Mouse (Mus musculus) kidney, embryonic 16.5 days (tissue): ENCODE data around the gene Olfr466. TPM values are rescaled to one million over a fixed set of nuclear protein-coding genes. Genes with fewer than 3 reads are reported as not detected.
A peak's percentile ranks its signal among the peaks of the same experiment; 100 is the strongest.

Experiments used
- ATAC-seq: fragments of 200-750 bp; cut with Nextera tagmentation; 2 replicates; pipeline ENCODE4 v1.8.0; 2017; ENCODE audit warnings: moderate TSS enrichment; ENCODE audit not compliant: low FRiP score, low TSS enrichment
- H3K27ac ChIP-seq: fragments of 300-500 bp; sonication (generic); 2 replicates; pipeline ENCODE4 v1.5.1; 2014; ENCODE audit warnings: low read length
- H3K27me3 ChIP-seq: fragments of 300-500 bp; sonication (generic); 2 replicates; pipeline ENCODE4 v1.6.1; 2014; ENCODE audit warnings: low read length, control low read depth, mixed read lengths; ENCODE audit not compliant: insufficient read depth
- H3K36me3 ChIP-seq: fragments of 300-500 bp; sonication (generic); 2 replicates; pipeline ENCODE4 v1.6.1; 2014; ENCODE audit warnings: low read length, control low read depth, mixed read lengths; ENCODE audit not compliant: insufficient read depth
- H3K4me1 ChIP-seq: fragments of 300-500 bp; sonication (generic); 2 replicates; pipeline ENCODE4 v1.6.1; 2014; ENCODE audit warnings: low read length, control low read depth, mixed read lengths; ENCODE audit not compliant: insufficient read depth
- H3K4me2 ChIP-seq: fragments of 300-500 bp; sonication (generic); replicated peaks from 2 replicates; pipeline ENCODE4 v1.6.1; 2014; ENCODE audit warnings: low read depth, low read length
- H3K4me3 ChIP-seq: fragments of 300-500 bp; sonication (generic); 2 replicates; pipeline ENCODE4 v1.5.1; 2014; ENCODE audit warnings: mild to moderate bottlenecking, low read length
- H3K9ac ChIP-seq: fragments of 300-500 bp; sonication (generic); replicated peaks from 2 replicates; pipeline ENCODE4 v1.6.1; 2014; ENCODE audit warnings: low read length
- H3K9me3 ChIP-seq: fragments of 300-500 bp; sonication (generic); 2 replicates; pipeline ENCODE4 v1.6.1; 2016; ENCODE audit warnings: low read length, control low read depth
- WGBS: fragments of 180-500 bp; shearing (Covaris S2); extraction: QIAGEN DNeasy Blood & Tissue Kit; methylation state at CpG from one replicate; pipeline ENCODE4 v1.1.7; 2014; 5-methylcytosine and 5-hydroxymethylcytosine counted together
- polyA plus RNA-seq: library from polyadenylated mRNA; unstranded; fragments of >200 nt; fragmentation: Nextera tagmentation; extraction: Ambion mirVana; gene quantifications from 2 replicates; pipeline ENCODE4 v1.2.1, GENCODE M21; 2015

Olfr466 gene
- polyA plus RNA-seq, result not detected in 2 replicates

DNA sequence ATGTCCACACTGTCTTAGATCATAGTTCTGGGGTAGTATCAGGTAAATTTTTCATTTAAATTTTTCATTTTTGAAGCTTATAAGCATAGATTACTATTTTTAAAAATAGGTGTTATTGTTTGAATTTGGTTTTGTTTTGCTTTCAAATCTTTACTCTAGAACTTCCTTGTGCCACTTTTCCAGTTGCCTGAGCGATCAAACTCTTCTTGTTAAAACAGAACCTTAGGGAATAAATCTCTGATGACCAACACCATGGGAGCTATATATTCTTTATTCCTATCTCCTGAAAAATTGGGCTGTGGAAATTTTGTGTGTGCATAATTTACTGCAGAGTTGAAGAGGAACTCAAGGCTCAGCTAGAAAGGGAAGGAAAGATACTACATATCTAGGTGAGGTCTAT is at the start of gene Olfr466:
Gene Olfr466 (plus strand): TSS at position 301 of the 400 bp plus-strand sequence.
- 79% methylated on average over 1 of the region's 1 CpGs for whole genome bisulfite sequencing
- peaks cover 2% of the 10 kb centered on the region; the same call in 1 of the 2 replicates for H3K9me3 ChIP-seq
- no peak for ATAC-seq
- no peaks in the 10 kb centered on the region for H3K36me3 ChIP-seq
- no peaks in the 10 kb centered on the region for H3K27me3 ChIP-seq
- H3K4me1 ChIP-seq, result no peaks in the 10 kb centered on the region
- no peak within 1 kb of the TSS for H3K4me2 ChIP-seq
- H3K9ac ChIP-seq, result no peak within 1 kb of the TSS
- H3K27ac ChIP-seq, result no peak within 1 kb of the TSS
- no peak within 1 kb of the TSS for H3K4me3 ChIP-seq

DNA sequence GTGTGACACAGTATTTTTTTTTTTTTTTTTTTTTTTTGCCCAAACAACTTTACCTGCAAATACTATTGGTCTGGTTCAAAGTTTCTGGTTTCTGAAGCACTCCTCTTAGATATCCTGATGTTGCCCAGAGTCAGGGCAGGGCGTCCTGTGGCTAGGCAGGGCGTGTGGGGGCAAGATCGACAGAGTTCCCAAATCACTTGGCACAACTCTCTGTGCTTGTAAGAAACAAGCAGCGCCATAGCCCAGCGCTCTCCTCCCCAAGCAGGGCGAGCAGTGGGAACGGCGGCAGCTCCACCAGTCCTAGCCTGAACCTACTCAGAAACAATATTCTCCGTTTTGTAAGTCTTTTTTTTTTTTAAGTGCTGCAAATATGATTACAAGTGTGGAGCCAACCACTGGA is 49.4 kb upstream of the Olfr466 start:
- H3K36me3 ChIP-seq, result peaks cover 9% of the 10 kb centered on the region; the same call in 1 of the 2 replicates
- no peaks in the 10 kb centered on the region for H3K4me1 ChIP-seq
- WGBS, result 95% methylated on average over 9 of the region's 9 CpGs
- H3K27ac ChIP-seq, result no peak overlapping the region
- H3K27me3 ChIP-seq, result no peaks in the 10 kb centered on the region
- no peak overlapping the region for H3K9ac ChIP-seq
- H3K4me3 ChIP-seq, result no peak overlapping the region
- ATAC-seq, result no peak
- peaks cover 23% of the 10 kb centered on the region for H3K9me3 ChIP-seq
- no peak overlapping the region for H3K4me2 ChIP-seq

DNA sequence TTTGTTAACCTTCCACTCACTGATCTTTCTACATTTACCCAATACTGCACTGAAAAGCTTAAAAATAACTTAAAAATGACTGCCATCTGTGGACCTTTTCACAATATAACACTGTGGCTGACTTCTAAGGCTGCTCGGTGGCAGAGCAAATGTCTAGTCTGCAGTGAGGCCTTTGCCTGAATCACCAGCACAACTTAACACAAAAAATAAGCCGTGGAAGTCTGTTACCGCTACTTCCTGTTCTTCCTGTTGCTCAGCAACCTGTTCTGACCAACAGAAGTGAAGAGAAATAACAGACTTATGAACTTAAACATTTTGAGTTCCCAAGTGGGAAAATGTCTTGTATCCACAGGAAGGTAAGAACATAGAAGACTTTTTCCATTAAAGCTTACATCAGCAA is 48.8 kb upstream of the Olfr466 start:
- no peaks in the 10 kb centered on the region for H3K27me3 ChIP-seq
- no peak overlapping the region for H3K9ac ChIP-seq
- WGBS, result 84% methylated on average over 3 of the region's 3 CpGs
- no peak overlapping the region for H3K4me3 ChIP-seq
- no peak overlapping the region for H3K27ac ChIP-seq
- H3K9me3 ChIP-seq, result peaks cover 27% of the 10 kb centered on the region
- peaks cover 13% of the 10 kb centered on the region; the same call in 1 of the 2 replicates for H3K36me3 ChIP-seq
- H3K4me2 ChIP-seq, result no peak overlapping the region
- ATAC-seq, result no peak
- no peaks in the 10 kb centered on the region for H3K4me1 ChIP-seq

DNA sequence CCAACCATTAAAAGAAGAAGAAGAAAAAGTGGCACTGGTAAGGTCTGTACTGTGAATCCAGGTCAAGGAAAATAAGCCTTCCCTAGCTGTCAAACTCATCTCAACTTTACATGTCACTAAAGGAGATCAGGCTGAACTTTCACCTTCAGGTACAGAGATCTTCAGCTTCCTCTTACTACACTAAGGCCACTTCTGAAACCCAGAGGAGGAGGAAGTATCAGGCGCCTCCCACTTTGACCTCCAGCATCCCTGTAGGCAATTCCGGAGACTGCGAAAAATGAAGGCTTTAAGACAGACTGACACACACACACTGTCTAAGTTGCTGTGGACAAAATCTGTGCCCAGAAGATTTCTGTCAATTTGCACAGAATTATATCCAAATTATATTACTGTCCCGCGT is 38.1 kb upstream of the Olfr466 start:
- peak overlapping the region; percentile 87 for H3K4me3 ChIP-seq
- H3K9me3 ChIP-seq, result peaks cover 5% of the 10 kb centered on the region; the same call in 1 of the 2 replicates
- peaks cover 9% of the 10 kb centered on the region for H3K4me1 ChIP-seq
- peaks cover 6% of the 10 kb centered on the region; the same call in 1 of the 2 replicates for H3K36me3 ChIP-seq
- ATAC-seq, result 0 out of 2 replicates have a peak, but pooled peaks have one; percentile 10
- under 1% methylated on average over 5 of the region's 5 CpGs for WGBS
- peak overlapping the region; percentile 97 for H3K9ac ChIP-seq
- peak overlapping the region; percentile 67 for H3K4me2 ChIP-seq
- no peaks in the 10 kb centered on the region for H3K27me3 ChIP-seq
- H3K27ac ChIP-seq, result peak overlapping the region; percentile 93

DNA sequence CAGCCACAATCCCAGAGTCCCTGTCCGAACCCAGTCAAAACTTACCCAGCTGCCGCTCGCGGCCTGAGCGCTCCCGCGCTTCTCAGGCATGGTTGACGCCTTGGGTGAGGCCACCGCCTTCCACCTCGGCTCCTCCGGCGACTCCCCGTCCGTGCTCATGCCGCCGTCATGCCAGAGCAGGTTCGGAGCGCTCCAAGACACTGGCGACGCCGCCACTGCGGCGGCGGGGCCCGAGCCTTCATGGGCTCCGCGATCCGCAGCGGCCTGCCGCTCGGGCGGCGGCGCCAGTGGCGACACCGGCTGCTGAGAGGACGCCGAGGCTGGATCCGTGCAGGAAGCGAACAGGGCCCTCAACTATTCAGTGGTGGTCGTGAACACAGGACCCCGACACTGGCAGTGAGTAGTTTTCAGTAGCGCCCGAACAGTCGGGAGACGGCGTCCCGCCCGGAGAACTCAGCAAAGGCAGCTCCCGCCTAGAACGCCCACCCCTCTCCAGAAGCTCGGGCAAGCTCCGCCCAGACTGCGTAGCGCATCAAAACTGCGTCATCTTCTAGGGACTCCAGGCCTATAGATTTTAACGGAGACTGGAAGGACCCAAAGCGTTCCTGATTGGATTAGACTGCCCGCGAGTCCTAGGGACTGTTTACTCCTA is 37.5 kb upstream of the Olfr466 start, which contains the start of gene Mfsd14b:
Gene Mfsd14b (minus strand): TSS at position 517 of the 652 bp plus-strand sequence.
- Histone ChIP-seq H3K36me3 (peaks cover 3% of the 10 kb centered on the region; the same call in 1 of the 2 replicates), H3K9ac (peak within 1 kb of the TSS; percentile 97), H3K4me3 (peak within 1 kb of the TSS; percentile 87), H3K27me3 (no peaks in the 10 kb centered on the region), H3K4me1 (peaks cover 9% of the 10 kb centered on the region), H3K4me2 (peak within 1 kb of the TSS; percentile 67), H3K9me3 (peaks cover 3% of the 10 kb centered on the region; the same call in 1 of the 2 replicates), H3K27ac (peak within 1 kb of the TSS; percentile 93)
- peak; percentile 99 for ATAC-seq
- under 1% methylated on average over 60 of the region's 60 CpGs for WGBS

DNA sequence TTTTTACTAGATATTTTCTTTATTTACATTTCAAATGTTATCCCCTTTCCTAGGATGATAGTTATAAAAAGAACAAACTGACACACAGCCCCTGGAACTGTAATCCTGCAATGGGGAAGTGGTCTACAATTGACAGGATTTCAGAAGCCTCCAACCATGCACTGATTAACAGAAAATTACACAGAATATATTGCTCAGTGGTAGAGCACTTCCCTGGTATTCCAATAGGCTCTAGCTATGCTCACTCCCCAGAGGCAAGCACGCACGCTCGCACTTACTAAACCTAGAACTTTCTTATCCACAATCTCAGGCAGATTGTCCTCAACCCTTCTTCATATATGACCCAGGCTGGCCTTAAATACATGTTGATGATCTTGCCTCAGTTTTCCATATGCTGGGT is 36.8 kb upstream of the Olfr466 start:
- H3K4me3 ChIP-seq, result peak overlapping the region; percentile 87
- ATAC-seq, result peak; percentile 57

DNA sequence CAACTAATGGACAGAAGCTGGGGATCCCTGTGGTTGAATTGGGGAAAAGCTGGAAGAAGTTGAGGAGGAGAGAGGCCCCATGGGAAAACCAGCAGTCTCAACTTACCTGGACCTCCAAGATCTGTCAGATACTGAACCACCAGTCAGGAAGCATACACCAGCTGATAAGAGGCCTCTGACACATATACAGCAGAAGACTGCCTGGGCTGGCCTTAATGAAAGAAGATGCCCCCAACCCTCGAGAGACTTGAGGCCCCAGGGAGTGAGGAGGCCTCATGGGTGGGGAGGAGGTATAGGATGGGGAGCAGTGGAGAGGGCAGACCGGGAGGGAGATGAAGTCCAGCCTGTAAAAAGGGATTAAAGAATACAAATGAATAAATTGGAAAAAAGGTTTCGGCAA is 29.1 kb upstream of the Olfr466 start:
- Histone ChIP-seq H3K27ac (no peak overlapping the region), H3K27me3 (no peaks in the 10 kb centered on the region), H3K9me3 (no peaks in the 10 kb centered on the region), H3K36me3 (no peaks in the 10 kb centered on the region), H3K4me2 (no peak overlapping the region), H3K9ac (no peak overlapping the region), H3K4me1 (no peaks in the 10 kb centered on the region), H3K4me3 (no peak overlapping the region)
- no peak for ATAC-seq
- WGBS, result 63% methylated on average over 3 of the region's 3 CpGs

More for the DNA sequence above, 36.8 kb upstream of the Olfr466 start:
- Histone ChIP-seq H3K27me3 (no peaks in the 10 kb centered on the region), H3K4me2 (peak overlapping the region; percentile 67), H3K27ac (peak overlapping the region; percentile 93; the same call in 1 of the 2 replicates), H3K36me3 (no peaks in the 10 kb centered on the region), H3K9me3 (no peaks in the 10 kb centered on the region), H3K4me1 (peaks cover 9% of the 10 kb centered on the region), H3K9ac (peak overlapping the region; percentile 97)
- 56% methylated on average over 3 of the region's 3 CpGs for WGBS

DNA sequence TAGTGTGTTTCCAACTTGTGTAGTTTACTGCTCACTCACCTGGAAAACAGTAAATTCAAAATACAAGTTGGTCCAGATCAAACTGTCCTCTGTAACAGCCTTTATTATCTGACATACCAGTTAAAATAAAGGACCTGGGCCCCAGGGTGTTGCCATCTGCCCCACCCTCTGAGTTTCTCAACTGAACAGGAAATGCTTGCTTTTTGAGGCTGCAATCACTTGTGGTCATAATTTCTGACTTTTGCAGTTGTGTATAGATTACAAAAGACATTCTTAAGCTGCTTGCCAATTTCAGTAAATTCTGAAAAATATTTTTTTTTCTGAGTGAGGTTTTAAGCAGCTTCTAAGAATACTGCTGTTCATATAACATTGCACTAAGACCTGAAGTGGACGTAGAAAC is 27.9 kb upstream of the Olfr466 start:
- no peak for ATAC-seq
- H3K4me2 ChIP-seq, result no peak overlapping the region

DNA sequence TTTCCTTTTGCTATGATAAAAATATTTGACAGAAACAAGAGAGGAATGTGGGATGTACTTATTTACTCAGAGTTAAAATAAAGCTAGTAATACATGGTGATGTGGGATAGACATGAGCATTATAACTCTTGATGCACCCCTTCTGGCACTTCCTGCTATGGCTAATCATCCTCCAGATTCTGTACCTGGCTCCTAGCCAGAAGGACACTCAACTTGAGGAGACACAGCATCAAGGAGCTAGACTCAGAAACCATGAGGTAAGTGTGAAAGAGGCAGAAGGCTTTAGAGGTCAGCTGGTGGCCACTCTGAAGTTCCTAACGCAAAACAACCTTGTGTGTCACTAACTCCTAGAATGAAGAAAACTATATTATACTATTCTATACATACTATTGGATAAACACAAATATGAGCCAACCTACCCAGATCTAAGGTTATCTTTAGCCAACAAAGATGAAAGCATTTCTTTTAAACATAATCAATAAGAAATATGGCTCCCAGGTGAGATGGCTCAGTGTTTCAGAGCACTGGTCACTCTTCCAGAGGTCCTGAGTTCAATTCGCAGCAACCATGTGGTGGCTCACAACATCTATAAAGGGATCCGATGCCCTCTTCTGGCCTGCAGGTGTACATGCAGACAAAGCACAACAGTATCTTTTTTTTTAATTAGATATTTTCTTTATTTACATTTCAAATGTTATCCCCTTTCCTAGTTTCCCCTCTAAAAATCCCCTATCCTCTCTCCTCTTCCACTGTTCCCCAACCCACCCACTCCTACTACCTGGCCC is 22.8 kb upstream of the Olfr466 start:
- Histone ChIP-seq H3K9ac (no peak overlapping the region), H3K4me2 (no peak overlapping the region), H3K4me1 (no peaks in the 10 kb centered on the region), H3K27me3 (no peaks in the 10 kb centered on the region), H3K4me3 (no peak overlapping the region), H3K36me3 (no peaks in the 10 kb centered on the region), H3K27ac (no peak overlapping the region), H3K9me3 (no peaks in the 10 kb centered on the region)
- 72% methylated on average over 3 of the region's 3 CpGs for WGBS
- ATAC-seq, result no peak

More for the DNA sequence above, 27.9 kb upstream of the Olfr466 start:
- no peak overlapping the region for H3K4me3 ChIP-seq
- no peaks in the 10 kb centered on the region for H3K27me3 ChIP-seq
- 84% methylated on average over 1 of the region's 1 CpGs for WGBS
- no peaks in the 10 kb centered on the region for H3K9me3 ChIP-seq
- no peak overlapping the region for H3K9ac ChIP-seq
- no peaks in the 10 kb centered on the region for H3K4me1 ChIP-seq
- H3K36me3 ChIP-seq, result no peaks in the 10 kb centered on the region
- H3K27ac ChIP-seq, result no peak overlapping the region
